Mouse (Mus musculus) Patski (cell line): Measurements from ENCODE around the gene Fam133b. TPM values are rescaled to one million over a fixed set of nuclear protein-coding genes. Genes with fewer than 3 reads are reported as not detected.
A peak's percentile ranks its signal among the peaks of the same experiment; 100 is the strongest.
"Not testable (repeated sequence)": the region's sequence is repeated elsewhere in the genome, so short reads cannot be mapped to it uniquely, and the experiment has no call there.

Experiments used
- ATAC-seq: fragments of 100-300 bp; one replicate; pipeline ENCODE4 v1.8.0; 2021
- CTCF ChIA-PET: fragments of 350-600 bp; sonication (Branson Sonifier 250); formaldehyde crosslinking; loops from one replicate; lab custom pipeline; 2022; ENCODE audit warnings: inconsistent platforms; lab: Charles Lee
- POLR2A ChIA-PET: fragments of 350-600 bp; sonication (Branson Sonifier 250); formaldehyde crosslinking; loops from one replicate; lab custom pipeline; 2022; ENCODE audit warnings: antibody characterized with exemption, inconsistent platforms; lab: Charles Lee
- DNase-seq: peaks from one replicate; pipeline ENCODE4 v3.0.0-alpha.2; 2011; ENCODE audit warnings: low read depth, low spot score
- H3K27me3 ChIP-seq: fragments of 371-371 bp; one replicate; pipeline ENCODE4 v1.5.1; 2021
- CTCF ChIP-seq: fragments of 100-300 bp; IDR thresholded peaks from one replicate; pipeline ENCODE4 v1.5.1; 2021
- in situ Hi-C: fragments of 300-500 bp; cut with MboI; formaldehyde crosslinking; loops from 3 replicates; pipeline ENCODE4 v1.11.1; 2018; ENCODE audit warnings: low pct_unique_long_range_greater_than_20kb, mixed read lengths
- polyA plus RNA-seq: library from polyadenylated mRNA; unstranded; gene quantifications from one replicate; pipeline ENCODE4 v1.2.3, GENCODE M21; 2021

Fam133b gene
- polyA plus RNA-seq, 1 experiment from 2014 or later, result 34.2 TPM

DNA sequence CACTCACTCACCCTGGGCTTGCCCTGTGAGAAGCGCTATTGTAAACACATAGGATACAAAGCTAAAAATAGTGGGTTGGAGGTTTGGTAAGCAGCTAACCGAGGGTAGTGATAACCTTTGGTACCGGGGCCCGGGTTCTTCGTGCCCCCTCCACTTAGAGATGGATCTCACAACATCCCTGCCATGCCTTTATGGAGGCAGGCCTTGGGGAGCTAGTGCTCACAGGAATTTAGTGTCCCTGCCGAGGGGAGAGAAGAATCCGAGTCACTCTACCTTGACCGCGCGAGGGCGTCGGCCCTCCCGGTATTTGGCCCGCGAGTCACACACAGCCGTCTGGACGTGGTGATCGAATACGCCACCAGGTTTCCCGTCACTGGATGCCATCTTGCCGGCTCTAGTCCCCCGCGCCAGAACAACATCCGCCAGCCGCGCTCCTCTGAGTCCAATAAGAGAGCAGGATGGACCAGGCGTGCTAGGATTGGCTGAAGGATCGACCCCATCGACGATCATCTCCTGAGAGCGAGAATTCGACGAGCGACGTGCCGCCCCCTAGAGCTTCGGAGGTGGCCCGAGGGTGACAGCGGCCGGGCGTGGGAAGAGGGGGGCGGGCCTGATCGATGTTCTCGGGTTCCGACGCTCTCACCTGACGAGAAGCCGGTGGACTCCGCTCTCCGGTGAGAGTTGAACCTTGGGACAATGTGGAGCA lies 52.2 kb downstream of the Fam133b start, which contains the start of gene Pex1:
TSS of gene Pex1 (plus strand) at position 374 of the 706 bp plus-strand sequence.
- TF ChIP-seq CTCF, result no peak
- no peaks in the 10 kb centered on the region for H3K27me3 ChIP-seq
- DNase-seq (peak; percentile 88), ATAC-seq (peak; percentile 98)
- ChIA-PET POLR2A (no interaction called here), CTCF (interaction anchor here (0.6 to 2.1 kb wide), 7 partner anchors 9 to 1168 kb away, joined by 3 to 7 read pairs (median 4); no protein-coding TSS in a partner anchor)
- in situ Hi-C loops, result no loop called here

DNA sequence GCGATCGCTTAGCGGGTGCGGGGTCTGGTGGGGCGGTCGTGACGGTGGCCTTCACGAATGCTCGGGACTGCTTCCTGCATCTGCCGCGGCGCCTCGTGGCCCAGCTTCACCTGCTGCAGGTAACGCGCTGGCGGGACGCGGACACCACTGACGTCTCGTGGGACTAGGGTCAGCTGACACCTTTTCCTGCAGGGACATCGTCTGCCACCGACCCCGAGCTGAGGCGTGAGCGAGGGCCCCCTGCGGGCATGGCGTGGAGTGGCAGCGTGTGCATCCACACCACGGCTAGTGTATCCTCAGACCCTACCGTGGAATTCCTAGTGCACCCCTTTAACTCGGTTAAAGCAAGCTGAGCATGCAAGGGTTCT lies 52.8 kb downstream of the Fam133b start, which contains the start of gene Rbm48:
TSS of gene Rbm48 (minus strand) at position 187 of the 368 bp plus-strand sequence.
- in situ Hi-C loops, result no loop called here
- DNase-seq (peak; percentile 54), ATAC-seq (peak; percentile 91)
- ChIA-PET POLR2A (no interaction called here), CTCF (interaction anchor here (0.6 to 2.1 kb wide), 9 partner anchors 9 to 1167 kb away, joined by 3 to 7 read pairs (median 4); no protein-coding TSS in a partner anchor)
- no peaks in the 10 kb centered on the region for H3K27me3 ChIP-seq
- peak; percentile 93 for TF ChIP-seq CTCF

DNA sequence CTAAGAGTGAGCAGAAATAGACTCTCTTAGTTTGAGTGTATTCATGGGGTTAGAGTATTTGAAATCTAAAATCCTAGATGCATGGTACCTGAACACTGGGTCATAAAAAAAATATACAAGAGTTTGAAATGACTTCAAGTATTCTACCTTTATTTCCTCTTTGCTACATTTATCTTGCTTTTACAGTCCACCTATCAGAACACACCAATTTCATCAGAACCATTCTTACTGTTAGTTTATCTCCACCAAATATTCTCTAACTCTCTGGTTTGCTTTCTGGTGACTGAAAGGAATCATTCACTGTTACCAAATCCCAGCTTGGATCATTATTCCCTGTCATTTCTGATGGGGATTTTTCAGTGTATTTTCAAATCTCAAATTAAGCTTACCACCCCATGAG lies 53.5 kb downstream of the Fam133b start:
- ATAC-seq (no peak), DNase-seq (no peak)
- TF ChIP-seq CTCF, result no peak
- no peaks in the 10 kb centered on the region for H3K27me3 ChIP-seq
- ChIA-PET CTCF (interaction anchor here (0.7 to 2.1 kb wide), 8 partner anchors 8 to 108 kb away, joined by 3 to 7 read pairs (median 4); no protein-coding TSS in a partner anchor), POLR2A (no interaction called here)
- in situ Hi-C loops, result no loop called here

DNA sequence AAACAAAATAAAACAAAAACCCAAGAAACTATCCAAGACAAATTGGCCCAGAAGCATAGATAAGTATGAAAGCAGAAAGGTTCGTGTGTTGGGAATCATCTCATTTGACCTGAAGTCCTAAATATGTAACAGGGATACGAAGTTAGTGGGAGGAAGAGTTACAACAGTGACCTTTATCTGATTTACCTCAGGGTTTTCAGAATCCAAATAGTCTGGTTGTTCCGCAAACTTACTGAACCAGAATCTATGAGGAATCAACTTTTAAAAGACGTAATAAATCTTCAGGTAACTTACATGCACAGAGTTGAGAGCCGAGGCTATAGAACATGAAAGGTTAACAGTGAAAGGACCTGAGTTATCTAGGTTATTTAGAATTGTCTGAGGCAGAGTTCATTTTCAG lies 55.1 kb downstream of the Fam133b start:
- TF ChIP-seq CTCF, result no peak

DNA sequence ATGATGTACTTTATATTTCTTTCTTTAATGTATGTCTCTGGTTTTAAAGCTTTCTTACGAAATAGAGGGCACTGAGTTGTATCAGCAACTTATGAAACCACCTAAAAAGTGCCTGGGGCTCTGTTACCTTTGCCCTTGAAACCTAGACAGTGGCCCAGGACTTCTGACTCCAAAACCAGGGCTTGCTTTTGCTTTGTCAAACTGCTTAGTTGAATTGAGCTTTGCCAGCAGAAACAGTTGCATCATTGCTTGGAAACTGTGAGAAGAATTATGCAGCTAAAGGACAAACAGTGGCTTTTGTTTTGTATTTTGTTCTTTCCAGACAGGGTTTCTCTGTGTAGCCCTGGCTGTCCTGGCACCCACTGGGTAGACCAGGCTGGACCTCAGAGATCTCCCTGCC lies 56.7 kb downstream of the Fam133b start:
- H3K27me3 ChIP-seq, result no peaks in the 10 kb centered on the region
- ATAC-seq (no peak), DNase-seq (no peak)
- in situ Hi-C loops, result no loop called here
- TF ChIP-seq CTCF, result no peak
- CTCF ChIA-PET, result interaction anchor here (1.5 to 1.6 kb wide), 2 partner anchors 12 to 14 kb away, joined by 4 to 6 read pairs; no protein-coding TSS in a partner anchor
- POLR2A ChIA-PET, result no interaction called here

More for the DNA sequence above, 55.1 kb downstream of the Fam133b start:
- DNase-seq (no peak), ATAC-seq (no peak)
- H3K27me3 ChIP-seq, result no peaks in the 10 kb centered on the region
- POLR2A ChIA-PET, result interaction anchor here (0.6 kb wide), 1 partner anchor 97 kb away, joined by 3 read pairs; no protein-coding TSS in a partner anchor
- in situ Hi-C loops, result no loop called here
- CTCF ChIA-PET, result no interaction called here

DNA sequence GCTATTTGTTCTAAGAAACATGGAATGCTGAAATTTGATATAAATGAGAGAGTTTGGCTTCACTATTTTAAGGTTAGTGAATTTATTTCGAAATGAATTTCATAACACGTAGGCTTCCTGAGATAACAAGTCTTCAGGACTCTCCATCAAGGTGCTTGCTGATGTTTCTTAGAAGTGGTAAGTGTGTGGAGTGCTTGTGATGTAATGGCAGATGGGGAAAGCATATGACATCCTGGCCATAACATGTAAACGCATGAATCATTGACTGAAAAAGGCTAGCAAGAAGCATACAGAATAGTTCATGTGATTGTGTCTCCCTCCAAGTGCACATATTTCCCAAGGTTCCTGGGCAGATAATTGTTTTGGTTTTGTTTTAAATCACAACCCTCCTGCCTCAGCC lies 57.2 kb downstream of the Fam133b start:
- DNase-seq (no peak), ATAC-seq (no peak)
- ChIA-PET CTCF (interaction anchor here (1.5 to 1.6 kb wide), 2 partner anchors 12 to 14 kb away, joined by 4 to 6 read pairs; no protein-coding TSS in a partner anchor), POLR2A (no interaction called here)
- no peaks in the 10 kb centered on the region for H3K27me3 ChIP-seq
- TF ChIP-seq CTCF, result no peak
- in situ Hi-C loops, result no loop called here

DNA sequence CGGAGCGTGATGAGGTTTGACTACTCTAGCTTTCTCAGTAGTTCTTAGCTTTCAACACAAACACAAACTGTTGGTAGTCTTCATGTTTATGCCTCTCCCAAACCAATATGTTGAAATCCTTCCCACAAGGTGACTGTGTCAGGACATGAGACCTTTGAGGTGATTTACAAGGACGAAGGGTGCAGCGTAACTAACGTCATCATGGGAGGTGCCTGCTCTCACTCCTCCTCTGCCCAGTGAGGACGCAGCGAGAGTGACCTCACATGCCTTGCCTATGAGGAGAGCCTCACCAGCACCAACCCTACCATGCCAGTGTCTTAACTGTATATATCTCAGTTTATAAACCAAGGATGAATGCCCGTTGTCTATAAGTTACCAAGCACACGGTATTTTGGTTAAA lies 63.5 kb downstream of the Fam133b start:
- ChIA-PET POLR2A (no interaction called here), CTCF (no interaction called here)
- no peak for ATAC-seq
- no peaks in the 10 kb centered on the region for H3K27me3 ChIP-seq
- TF ChIP-seq CTCF, result no peak
- DNase-seq, result no peak
- in situ Hi-C loops, result no loop called here

DNA sequence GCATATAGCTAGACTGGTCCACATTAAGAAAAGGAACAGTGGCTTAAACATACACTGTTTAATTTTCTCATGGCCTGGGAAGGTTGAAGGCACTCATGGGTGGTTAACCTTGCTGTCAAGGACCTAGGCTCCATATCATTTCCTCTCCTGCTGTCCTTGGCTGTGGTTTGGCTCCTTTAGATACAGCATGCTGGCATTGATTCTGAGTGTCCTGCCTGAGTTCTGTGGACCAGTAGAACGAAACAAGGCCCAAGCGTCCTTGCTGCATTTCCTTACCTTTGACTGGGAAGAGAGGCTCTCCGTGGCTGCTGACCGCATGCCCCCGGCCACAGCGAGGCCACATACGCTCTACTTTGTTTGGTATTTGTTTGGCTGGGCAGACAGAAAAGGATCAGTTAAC lies 65.6 kb downstream of the Fam133b start:
- TF ChIP-seq CTCF, result no peak
- ATAC-seq (no peak), DNase-seq (no peak)
- H3K27me3 ChIP-seq, result no peaks in the 10 kb centered on the region
- CTCF ChIA-PET, result interaction anchor here (1.5 kb wide), 1 partner anchor 13 kb away, joined by 5 read pairs; the partner anchor contains the start of gene Rbm48
- POLR2A ChIA-PET, result no interaction called here
- in situ Hi-C loops, result no loop called here

DNA sequence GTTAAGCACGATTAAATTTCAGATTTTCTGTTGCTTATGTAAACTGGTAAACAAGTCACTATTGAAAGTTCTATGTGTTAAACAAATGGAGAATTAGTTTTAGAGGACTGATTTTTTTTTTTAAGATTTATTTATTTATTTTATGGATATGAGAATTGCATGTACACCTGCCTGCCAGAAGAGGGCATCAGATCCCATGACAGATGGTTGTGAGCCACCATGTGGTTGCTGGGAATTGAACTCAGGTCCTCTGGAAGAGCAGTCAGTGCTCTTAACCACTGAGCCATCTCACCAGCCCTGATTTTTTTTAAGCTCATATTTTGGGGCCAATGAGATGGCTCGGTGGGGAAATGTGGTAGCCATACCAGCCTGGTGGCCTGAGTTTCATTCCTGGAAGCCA lies 68.2 kb downstream of the Fam133b start:
- DNase-seq, ATAC-seq, H3K27me3 ChIP-seq, in situ Hi-C loops: not testable (repeated sequence)
- ChIA-PET CTCF (interaction anchor here (2.0 kb wide), 1 partner anchor 11 kb away, joined by 6 read pairs; no protein-coding TSS in a partner anchor), POLR2A (interaction anchor here (0.7 kb wide), 1 partner anchor 25 kb away, joined by 3 read pairs; no protein-coding TSS in a partner anchor)
- peak; percentile 49 for TF ChIP-seq CTCF

Other genes starting within 250 kb of the Fam133b start
- 21.8 TPM for gene Cdk6, start 202.3 kb upstream of the Fam133b start, polyA plus RNA-seq
- 1.2 TPM for gene 1700109H08Rik, start 27.7 kb downstream of the Fam133b start, polyA plus RNA-seq
- gene Pex1, start 52.2 kb downstream of the Fam133b start, polyA plus RNA-seq, result 34.7 TPM
- 11.6 TPM for gene Rbm48, start 52.8 kb downstream of the Fam133b start, polyA plus RNA-seq
- gene Tmbim7, start 107.3 kb downstream of the Fam133b start, polyA plus RNA-seq, result not detected
- 146 TPM for gene Gatad1, start 113.4 kb downstream of the Fam133b start, polyA plus RNA-seq